Mouse (Mus musculus) embryonic facial prominence, embryonic 13.5 days (tissue): ENCODE results near the gene Olfr782. TPM values are rescaled to one million over a fixed set of nuclear protein-coding genes. Genes with fewer than 3 reads are reported as not detected.
"Not testable (repeated sequence)": the region's sequence is repeated elsewhere in the genome, so short reads cannot be mapped to it uniquely, and the experiment has no call there.

Experiments used
- ATAC-seq: fragments of 200-750 bp; cut with Nextera tagmentation; 2 replicates; pipeline ENCODE4 v1.8.0; 2017; ENCODE audit warnings: low read depth; ENCODE audit not compliant: insufficient number of reproducible peaks, insufficient read depth, low FRiP score, low TSS enrichment
- H3K27ac ChIP-seq: fragments of 300-500 bp; sonication (generic); 2 replicates; pipeline ENCODE4 v1.5.1; 2015; ENCODE audit warnings: moderate library complexity, mild to moderate bottlenecking, inconsistent platforms
- H3K27me3 ChIP-seq: fragments of 300-500 bp; sonication (generic); 2 replicates; pipeline ENCODE4 v1.6.1; 2015; ENCODE audit warnings: mild to moderate bottlenecking, inconsistent platforms
- H3K36me3 ChIP-seq: fragments of 300-500 bp; sonication (generic); 2 replicates; pipeline ENCODE4 v1.6.1; 2015; ENCODE audit warnings: mild to moderate bottlenecking, inconsistent platforms
- H3K4me1 ChIP-seq: fragments of 300-500 bp; sonication (generic); 2 replicates; pipeline ENCODE4 v1.6.1; 2015; ENCODE audit warnings: inconsistent platforms
- H3K4me2 ChIP-seq: fragments of 300-500 bp; sonication (generic); 2 replicates; pipeline ENCODE4 v1.6.1; 2015; ENCODE audit warnings: moderate library complexity, mild to moderate bottlenecking, inconsistent platforms
- H3K4me3 ChIP-seq: fragments of 300-500 bp; sonication (generic); 2 replicates; pipeline ENCODE4 v1.5.1; 2015; ENCODE audit warnings: mild to moderate bottlenecking, inconsistent platforms
- H3K9ac ChIP-seq: fragments of 300-500 bp; sonication (generic); 2 replicates; pipeline ENCODE4 v1.6.1; 2015; ENCODE audit warnings: mild to moderate bottlenecking, inconsistent platforms
- H3K9me3 ChIP-seq: fragments of 300-500 bp; sonication (generic); 2 replicates; pipeline ENCODE4 v1.6.1; 2016; ENCODE audit warnings: inconsistent platforms
- WGBS: fragments of 180-500 bp; shearing (Covaris S2); methylation state at CpG from one replicate; pipeline ENCODE4 v1.1.7; 2015; ENCODE audit warnings: mixed read lengths; 5-methylcytosine and 5-hydroxymethylcytosine counted together
- polyA plus RNA-seq: library from polyadenylated mRNA; unstranded; fragments of >200 nt; fragmentation: Nextera tagmentation; extraction: Ambion mirVana; gene quantifications from 2 replicates; pipeline ENCODE4 v1.2.1, GENCODE M21; 2015

Gene Olfr782
- not detected in 2 replicates for polyA plus RNA-seq

DNA sequence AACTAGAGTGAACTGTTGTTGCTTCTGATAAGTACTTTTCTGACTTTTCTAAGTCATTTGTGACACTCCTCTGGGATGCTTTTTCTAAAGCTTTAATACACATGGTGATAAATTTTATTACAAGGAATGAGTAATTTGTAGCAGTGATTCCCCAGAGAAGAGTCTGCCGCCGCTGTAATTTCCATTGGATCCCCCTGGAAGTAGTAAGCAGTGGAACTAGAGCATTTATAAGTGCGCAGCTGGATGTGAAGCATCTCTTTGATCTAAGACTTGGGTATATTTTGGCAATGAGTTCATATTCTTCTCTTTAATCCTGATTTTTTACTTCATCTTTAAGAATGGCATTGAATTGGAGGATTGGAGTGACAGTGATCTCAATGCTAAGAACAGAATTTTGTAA is at the start of gene Olfr782:
Olfr782 (plus strand) TSS at position 301 of the 400 bp plus-strand sequence.
- Histone ChIP-seq H3K4me1 (no peaks in the 10 kb centered on the region), H3K36me3 (no peaks in the 10 kb centered on the region), H3K9me3 (no peaks in the 10 kb centered on the region), H3K4me3 (no peak within 1 kb of the TSS), H3K9ac (no peak within 1 kb of the TSS), H3K4me2 (no peak within 1 kb of the TSS), H3K27ac (no peak within 1 kb of the TSS), H3K27me3 (no peaks in the 10 kb centered on the region)
- 88% methylated on average over 3 of the region's 3 CpGs for WGBS
- ATAC-seq = no peak

DNA sequence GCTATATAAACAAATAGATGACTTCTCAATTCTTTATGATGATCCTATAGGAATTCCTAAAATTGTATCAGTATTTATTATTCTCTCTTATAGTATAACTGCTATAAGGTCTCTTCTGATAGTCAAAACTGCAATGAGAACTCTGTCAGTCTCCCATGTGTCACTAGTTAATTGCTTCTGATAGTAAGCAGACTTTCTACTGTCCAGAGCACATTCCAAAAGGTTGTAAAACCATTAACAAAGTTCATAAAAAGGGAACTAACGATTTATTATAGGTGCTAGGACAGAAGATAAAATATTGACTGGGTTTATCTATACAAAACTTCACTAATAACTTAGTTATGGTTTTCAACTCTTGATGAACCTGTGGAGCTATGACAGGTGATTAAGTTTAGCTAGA is 35.7 kb upstream of the Olfr782 start:
- not testable (repeated sequence) for H3K27ac ChIP-seq, H3K4me3 ChIP-seq, H3K4me2 ChIP-seq, H3K36me3 ChIP-seq, H3K9ac ChIP-seq, H3K9me3 ChIP-seq, ATAC-seq, H3K4me1 ChIP-seq, H3K27me3 ChIP-seq
- WGBS = 64% methylated on average over 1 of the region's 1 CpGs

DNA sequence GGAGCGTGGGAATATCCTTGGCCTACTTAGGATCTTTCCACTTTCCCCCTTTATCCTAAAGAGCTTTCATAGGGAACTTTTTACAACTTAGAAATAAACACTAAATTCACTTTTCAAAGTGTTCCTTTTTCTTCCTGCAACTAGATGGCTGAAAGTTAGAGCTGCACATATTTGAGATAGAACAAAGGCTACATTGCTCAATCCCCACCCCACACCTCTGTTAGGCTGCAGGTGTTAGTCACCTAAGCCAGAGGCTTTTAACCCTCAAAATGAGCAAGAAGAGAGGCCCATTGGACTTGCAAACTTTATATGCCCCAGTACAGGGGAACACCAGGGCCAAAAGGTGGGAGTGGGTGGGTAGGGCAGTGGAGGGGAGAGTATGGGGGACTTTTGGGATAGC is 35.1 kb upstream of the Olfr782 start:
- not testable (repeated sequence) for ATAC-seq, H3K9me3 ChIP-seq, H3K4me2 ChIP-seq, H3K27me3 ChIP-seq, H3K36me3 ChIP-seq, H3K4me1 ChIP-seq, H3K9ac ChIP-seq, H3K4me3 ChIP-seq, H3K27ac ChIP-seq
- 80% methylated on average over 1 of the region's 1 CpGs for WGBS

DNA sequence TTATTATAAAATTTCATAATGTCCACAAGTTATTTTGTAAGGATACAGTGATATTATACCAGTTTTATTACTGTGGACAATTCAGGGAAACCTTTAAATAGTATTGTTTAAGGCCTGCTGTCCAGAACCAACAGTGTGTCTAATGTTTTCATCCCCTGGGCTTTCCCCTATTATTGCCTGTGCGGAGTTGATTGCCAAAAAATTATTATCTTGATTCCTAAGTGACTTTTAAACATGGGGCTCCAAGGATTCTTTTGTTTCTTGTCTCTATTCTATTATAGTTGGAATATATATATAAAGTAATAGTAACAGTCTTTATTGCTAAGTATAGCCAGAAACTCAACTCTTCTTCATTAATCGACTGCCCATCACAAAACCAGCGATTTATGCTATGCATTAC is 30.8 kb upstream of the Olfr782 start, which contains the start of gene Olfr780:
Olfr780 (plus strand) TSS at position 301 of the 400 bp plus-strand sequence.
- no peaks in the 10 kb centered on the region for H3K27me3 ChIP-seq
- H3K27ac ChIP-seq = no peak within 1 kb of the TSS
- no peaks in the 10 kb centered on the region for H3K36me3 ChIP-seq
- WGBS = 85% methylated on average over 3 of the region's 3 CpGs
- no peaks in the 10 kb centered on the region for H3K9me3 ChIP-seq
- no peak within 1 kb of the TSS for H3K4me3 ChIP-seq
- H3K4me1 ChIP-seq = no peaks in the 10 kb centered on the region
- no peak for ATAC-seq
- H3K4me2 ChIP-seq = no peak within 1 kb of the TSS
- H3K9ac ChIP-seq = no peak within 1 kb of the TSS

DNA sequence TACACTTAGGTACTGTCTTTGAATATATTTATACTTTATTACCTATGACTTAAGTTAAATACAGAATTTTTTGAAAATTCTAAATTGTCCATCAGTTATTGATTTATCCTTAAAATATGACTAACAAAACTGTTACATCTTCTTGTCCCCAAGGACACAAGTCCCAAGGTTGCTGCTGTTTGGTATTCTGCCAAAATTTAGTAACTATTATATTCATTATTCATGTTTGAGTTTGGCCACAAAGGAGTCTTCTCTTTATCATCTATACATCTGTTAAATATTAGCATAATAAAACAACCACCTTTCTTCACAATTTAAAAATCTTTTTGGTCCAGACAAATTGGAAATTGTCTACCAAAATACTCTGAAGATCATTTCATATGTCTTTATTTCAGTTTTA is 20.1 kb upstream of the Olfr782 start, which contains the start of gene Olfr781:
Olfr781 (plus strand) TSS at position 301 of the 400 bp plus-strand sequence.
- no peak for ATAC-seq
- H3K27me3 ChIP-seq = no peaks in the 10 kb centered on the region
- H3K9me3 ChIP-seq = no peaks in the 10 kb centered on the region
- H3K4me3 ChIP-seq = no peak within 1 kb of the TSS
- H3K9ac ChIP-seq = no peak within 1 kb of the TSS
- H3K36me3 ChIP-seq = no peaks in the 10 kb centered on the region
- no peak within 1 kb of the TSS for H3K27ac ChIP-seq
- H3K4me2 ChIP-seq = no peak within 1 kb of the TSS
- no peaks in the 10 kb centered on the region for H3K4me1 ChIP-seq

DNA sequence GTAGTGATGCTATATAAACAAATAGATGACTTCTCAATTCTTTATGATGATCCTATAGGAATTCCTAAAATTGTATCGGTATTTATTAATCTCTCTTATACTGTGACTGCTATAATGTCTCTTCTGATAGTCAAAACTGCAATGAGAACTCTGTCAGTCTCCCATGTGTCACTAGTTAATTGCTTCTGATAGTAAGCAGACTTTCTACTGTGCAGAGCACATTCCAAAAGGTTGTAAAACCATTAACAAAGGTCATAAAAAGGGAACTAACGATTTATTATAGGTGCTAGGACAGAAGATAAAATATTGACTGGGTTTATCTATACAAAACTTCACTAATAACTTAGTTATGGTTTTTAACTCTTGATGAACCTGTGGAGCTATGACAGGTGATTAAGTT is 3.8 kb downstream of the Olfr782 start:
- not testable (repeated sequence) for ATAC-seq, H3K4me3 ChIP-seq, H3K9ac ChIP-seq, H3K27me3 ChIP-seq, H3K4me1 ChIP-seq, H3K36me3 ChIP-seq, H3K4me2 ChIP-seq, H3K27ac ChIP-seq, H3K9me3 ChIP-seq
- WGBS = 79% methylated on average over 2 of the region's 2 CpGs

DNA sequence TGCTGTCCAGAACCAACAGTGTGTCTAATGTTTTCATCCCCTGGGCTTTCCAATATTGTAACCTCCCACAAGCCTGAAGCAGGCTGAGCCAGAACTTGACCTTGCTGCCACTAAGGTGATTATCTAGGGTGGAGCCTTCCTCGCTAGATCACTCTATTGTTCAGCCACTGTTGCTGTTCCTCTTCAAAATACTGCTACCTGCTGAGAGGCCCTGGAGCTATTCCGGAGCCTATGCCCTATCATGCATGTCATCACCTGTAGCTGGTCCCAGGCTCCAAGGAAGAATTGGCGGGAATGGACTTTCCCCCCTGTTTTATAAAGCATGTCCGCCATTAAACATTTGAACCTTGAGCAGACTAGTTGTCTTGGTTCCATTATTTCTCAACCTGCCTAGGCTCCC is 7.8 kb downstream of the Olfr782 start:
- ATAC-seq, H3K4me1 ChIP-seq, H3K9me3 ChIP-seq, H3K36me3 ChIP-seq, H3K4me3 ChIP-seq, H3K4me2 ChIP-seq, H3K27me3 ChIP-seq, H3K27ac ChIP-seq, H3K9ac ChIP-seq: not testable (repeated sequence)
- 85% methylated on average over 4 of the region's 4 CpGs for WGBS

DNA sequence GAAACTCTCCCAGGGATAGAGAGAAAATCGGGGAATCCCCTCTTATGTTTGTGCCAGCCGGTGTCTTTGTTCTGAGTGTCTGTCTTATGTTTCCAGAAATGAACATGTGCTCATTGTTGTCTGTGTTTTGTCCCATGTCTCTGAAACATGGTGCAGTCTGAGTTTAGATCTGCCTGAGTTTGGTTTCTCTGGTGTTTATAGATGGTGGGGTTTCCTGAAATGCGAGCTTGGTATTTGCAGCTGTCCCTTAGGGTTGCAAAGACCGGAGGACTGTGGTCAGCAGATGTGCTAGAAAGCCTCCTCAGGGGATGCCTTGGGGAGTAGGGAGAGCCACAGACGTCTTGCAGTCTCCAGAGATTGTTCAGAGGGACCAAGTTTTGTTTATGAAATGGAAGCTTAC is 8.7 kb downstream of the Olfr782 start:
- 68% methylated on average over 5 of the region's 5 CpGs for WGBS
- Histone ChIP-seq H3K9ac (no peak overlapping the region), H3K9me3 (0 out of 2 replicates have a peak, but pooled peaks cover 3% of the 10 kb centered on the region), H3K4me2 (no peak overlapping the region), H3K4me1 (no peaks in the 10 kb centered on the region), H3K27me3 (no peaks in the 10 kb centered on the region), H3K36me3 (no peaks in the 10 kb centered on the region), H3K4me3 (no peak overlapping the region), H3K27ac (no peak overlapping the region)
- no peak for ATAC-seq

DNA sequence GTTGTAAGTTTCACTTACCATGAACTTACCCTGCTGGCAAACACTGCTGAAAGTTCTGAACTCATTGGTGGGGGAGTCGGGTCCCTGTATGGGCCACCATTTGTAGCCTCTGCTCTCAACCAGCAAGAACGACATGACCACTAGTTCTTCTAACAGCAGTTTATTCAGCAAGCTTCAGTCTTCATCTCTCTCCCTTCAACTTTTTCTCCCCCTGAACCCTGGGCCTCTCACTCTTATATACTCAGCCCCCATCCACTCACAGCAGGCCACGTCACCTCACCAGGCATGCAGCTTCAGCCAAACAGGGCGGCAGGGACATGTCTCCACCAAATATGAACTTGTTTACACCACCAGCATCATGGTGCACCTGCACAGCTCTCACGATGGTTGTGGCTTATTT is 25.4 kb downstream of the Olfr782 start:
- 84% methylated on average over 5 of the region's 5 CpGs for WGBS
- H3K4me1 ChIP-seq, H3K4me3 ChIP-seq, H3K9ac ChIP-seq, ATAC-seq, H3K36me3 ChIP-seq, H3K4me2 ChIP-seq, H3K27ac ChIP-seq, H3K9me3 ChIP-seq, H3K27me3 ChIP-seq: not testable (repeated sequence)

DNA sequence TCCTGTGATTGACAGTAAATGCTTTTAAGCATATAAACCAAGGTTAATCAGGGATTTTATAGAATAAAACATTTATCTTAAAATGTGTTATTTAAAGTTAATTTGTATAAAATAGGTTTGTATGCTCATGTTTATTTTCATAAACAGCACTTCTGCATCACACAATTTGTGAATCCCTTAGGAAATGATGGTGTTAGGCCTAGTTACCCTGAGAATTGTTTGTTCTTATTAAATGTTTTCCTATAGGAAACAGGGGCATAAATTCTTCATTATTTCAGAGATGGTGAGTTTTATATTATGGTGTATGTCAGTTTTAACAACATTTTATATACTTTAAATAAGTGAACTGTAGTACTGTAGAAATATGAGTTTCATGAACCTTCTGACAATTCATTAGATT is 35.1 kb downstream of the Olfr782 start, which contains the start of gene Olfr784:
Olfr784 (plus strand) TSS at position 301 of the 400 bp plus-strand sequence.
- no peaks in the 10 kb centered on the region for H3K4me1 ChIP-seq
- no peak within 1 kb of the TSS for H3K9ac ChIP-seq
- no peak within 1 kb of the TSS for H3K27ac ChIP-seq
- no peaks in the 10 kb centered on the region for H3K36me3 ChIP-seq
- H3K4me3 ChIP-seq = no peak within 1 kb of the TSS
- H3K9me3 ChIP-seq = no peaks in the 10 kb centered on the region
- H3K27me3 ChIP-seq = no peaks in the 10 kb centered on the region
- H3K4me2 ChIP-seq = no peak within 1 kb of the TSS
- no peak for ATAC-seq

DNA sequence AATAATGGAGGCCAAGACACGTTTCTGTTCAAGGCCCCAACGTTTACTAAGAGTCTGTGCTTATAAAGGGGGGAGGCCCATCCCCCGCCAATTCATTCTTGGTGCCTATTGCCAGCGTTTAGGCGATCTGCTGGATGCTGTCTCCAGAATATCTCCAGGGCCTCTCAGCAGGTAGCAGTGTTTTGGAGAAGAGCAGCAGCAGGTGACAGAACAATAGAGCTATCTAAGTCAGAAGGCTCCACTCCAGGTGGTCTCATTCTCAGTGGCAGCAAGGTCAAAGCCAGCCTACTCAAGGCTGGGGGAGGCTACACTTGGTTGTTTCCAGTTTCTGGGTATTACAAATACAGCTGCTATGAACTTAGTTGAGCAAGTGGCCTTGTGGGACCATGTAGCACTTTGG is 52.2 kb downstream of the Olfr782 start:
- H3K9me3 ChIP-seq = no peaks in the 10 kb centered on the region
- no peaks in the 10 kb centered on the region for H3K36me3 ChIP-seq
- H3K4me3 ChIP-seq = no peak overlapping the region
- no peaks in the 10 kb centered on the region for H3K27me3 ChIP-seq
- WGBS = 43% methylated on average over 5 of the region's 5 CpGs
- H3K27ac ChIP-seq = no peak overlapping the region
- no peak for ATAC-seq
- H3K4me2 ChIP-seq = no peak overlapping the region
- no peaks in the 10 kb centered on the region for H3K4me1 ChIP-seq
- no peak overlapping the region for H3K9ac ChIP-seq
